ENCODE assay signal across 8 mouse cellular contexts in the genomic region with DNA sequence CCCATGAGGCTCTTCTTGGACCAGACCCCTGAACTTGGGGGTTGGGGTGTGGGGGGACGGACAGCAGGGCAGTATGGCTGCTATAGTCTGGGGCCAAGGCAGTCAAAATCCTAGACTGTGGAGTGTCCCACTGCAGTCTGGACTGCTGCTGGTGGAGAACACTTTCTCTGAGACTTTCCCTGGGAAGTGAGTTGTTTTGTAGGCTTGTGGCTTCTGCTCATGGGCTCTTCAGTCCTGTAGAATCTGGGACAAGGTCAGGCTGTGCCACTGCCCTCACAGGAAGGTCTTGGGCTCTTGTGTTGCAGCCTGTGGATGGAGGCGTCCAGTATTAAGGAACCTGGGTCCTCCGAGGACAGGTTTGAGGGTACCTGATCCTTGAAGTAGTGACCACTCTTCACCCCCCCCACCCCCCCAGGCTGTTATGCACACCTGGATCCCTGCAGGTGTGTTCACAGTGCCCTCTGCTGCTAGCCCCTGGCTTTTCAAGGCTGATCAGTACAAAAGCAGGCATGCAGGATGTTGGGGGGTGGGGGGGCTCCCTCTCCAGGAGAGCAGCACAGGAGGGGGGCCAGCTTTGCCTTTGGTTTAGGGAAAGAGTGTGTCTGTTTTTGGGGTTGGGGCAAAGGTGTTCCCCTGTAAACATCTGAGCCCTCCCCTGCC. TPM values are rescaled to one million over a fixed set of nuclear protein-coding genes. Genes with fewer than 3 reads are reported as not detected.
DNase-seq lines count a peak whose midpoint lies in the region; ATAC-seq and TF ChIP-seq lines count a peak whose summit lies in the region.

No protein-coding gene starts in this region.

- no peak for ATAC-seq in hindbrain, embryonic 11.5 days (ENCODE audit: low FRiP score)

- intact Hi-C loops in gastrocnemius, adult 2 months (cut with DNase I): loop anchor here (5.0 kb wide), 2 partner anchors 50 to 100 kb away; partner anchors contain the start of gene Baiap2l1

- H3K9me3 ChIP-seq in ES-Bruce4 (replicated peaks; ENCODE audit: control insufficient read depth, insufficient read depth, low read length, poor library complexity, severe bottlenecking): no peaks in the 10 kb centered on the region
- no peaks in the 10 kb centered on the region for H3K9me3 ChIP-seq in hindbrain, embryonic 11.5 days (ENCODE audit: control insufficient read depth, low read length)

- peak overlapping the region; percentile 76 for H3K4me2 ChIP-seq in hindbrain, embryonic 11.5 days (replicated peaks; ENCODE audit: low read depth, low read length)

- no peaks in the 10 kb centered on the region for H3K27me3 ChIP-seq in ES-Bruce4 (ENCODE audit: control insufficient read depth, insufficient read depth, low read length, poor library complexity, severe bottlenecking)
- no peaks in the 10 kb centered on the region for H3K27me3 ChIP-seq in hindbrain, embryonic 11.5 days (ENCODE audit: control insufficient read depth, insufficient read depth, low read length)

- H3K36me3 ChIP-seq in ES-Bruce4 (ENCODE audit: control insufficient read depth, insufficient read depth, low read length, poor library complexity, severe bottlenecking): no peaks in the 10 kb centered on the region
- no peaks in the 10 kb centered on the region for H3K36me3 ChIP-seq in hindbrain, embryonic 11.5 days (ENCODE audit: control insufficient read depth, insufficient read depth, low read length)

- H3K9ac ChIP-seq in ES-Bruce4 (ENCODE audit: low read depth, poor library complexity, severe bottlenecking): no peak overlapping the region
- H3K9ac ChIP-seq in hindbrain, embryonic 11.5 days (ENCODE audit: low read depth, low read length): peak overlapping the region; percentile 89

- no peak for DNase-seq in gastrocnemius, adult 2 months
- no peak for DNase-seq in gastrocnemius, postnatal 10 days
- DNase-seq in hindbrain, embryonic 11.5 days (ENCODE audit: low spot score): peak; percentile 9
- peak; percentile 41 for DNase-seq in lung, postnatal 36 days
- DNase-seq in MN1 (ENCODE audit: low spot score): no peak
- DNase-seq in layer of hippocampus, postnatal 25 days (ENCODE audit: extremely low spot score in 1 of 2, low spot score in 1 of 2): no peak
- DNase-seq in retina, embryonic 14.5 days (ENCODE audit: low spot score): no peak

- H3K4me3 ChIP-seq in gastrocnemius, adult 2 months: peak overlapping the region; percentile 87
- no peak overlapping the region for H3K4me3 ChIP-seq in ES-Bruce4 (ENCODE audit: low read depth, low read length)
- H3K4me3 ChIP-seq in hindbrain, embryonic 11.5 days (ENCODE audit: low read depth, low read length): peak overlapping the region; percentile 98

- TF ChIP-seq CTCF in gastrocnemius, adult 2 months (IDR thresholded peaks at IDR 0.05): peak; percentile 10; the same call in 1 of the 2 replicates
- peak; percentile 43 for TF ChIP-seq CTCF in ES-Bruce4 (IDR thresholded peaks at IDR 0.05; ENCODE audit: low read depth, low read length)

- no peak for TF ChIP-seq EP300 in ES-Bruce4 (IDR thresholded peaks at IDR 0.05; ENCODE audit: insufficient read depth, low read depth, low read length)

- 56% methylated on average over 3 of the region's 3 CpGs for WGBS in hindbrain, embryonic 11.5 days

- H3K4me1 ChIP-seq in ES-Bruce4 (ENCODE audit: control insufficient read depth, insufficient read depth, low read length): peaks cover 13% of the 10 kb centered on the region
- peaks cover 16% of the 10 kb centered on the region for H3K4me1 ChIP-seq in hindbrain, embryonic 11.5 days (replicated peaks; ENCODE audit: control insufficient read depth, insufficient read depth, low read length)

- no peak for TF ChIP-seq POLR2A in ES-Bruce4 (IDR thresholded peaks at IDR 0.05; ENCODE audit: insufficient read depth, low read length)

- H3K27ac ChIP-seq in gastrocnemius, adult 2 months: peak overlapping the region; percentile 93
- H3K27ac ChIP-seq in ES-Bruce4 (ENCODE audit: insufficient read depth, low read length): no peak overlapping the region
- H3K27ac ChIP-seq in hindbrain, embryonic 11.5 days (ENCODE audit: low read depth, low read length): no peak overlapping the region

RNA-seq across cellular contexts. Expression of gene Bri3, which starts 13.3 kb away (rescaled TPM):
- total RNA-seq in gastrocnemius, adult 2 months (2021): 10 to 100 TPM; 36.4 to 45.7 TPM
- total RNA-seq in gastrocnemius, postnatal 10 days (2021): 10 to 100 TPM; 44.2 to 48.4 TPM
- polyA plus RNA-seq in ES-Bruce4 (2011; ENCODE audit: insufficient read depth, insufficient read length, low read depth, missing spikeins): 77.9 and 82.6 TPM in 2 replicates
- 125 and 126 TPM in 2 replicates for polyA plus RNA-seq in hindbrain, embryonic 11.5 days (2014; fragmentation: Nextera tagmentation; extraction: Ambion mirVana)
- 10 to 100 TPM; 69.3 to 70.2 TPM for total RNA-seq in layer of hippocampus, postnatal 25 days (2021)

RNA-seq across cellular contexts. Expression of gene Tecpr1, which starts 34.2 kb away (rescaled TPM):
- 10 to 100 TPM; 15.4 to 19.1 TPM for total RNA-seq in gastrocnemius, adult 2 months (2021)
- 10 to 100 TPM; 17.8 to 21.3 TPM for total RNA-seq in gastrocnemius, postnatal 10 days (2021)
- 10.7 and 11.6 TPM in 2 replicates for polyA plus RNA-seq in ES-Bruce4 (2011; ENCODE audit: insufficient read depth, insufficient read length, low read depth, missing spikeins)
- polyA plus RNA-seq in hindbrain, embryonic 11.5 days (2014; fragmentation: Nextera tagmentation; extraction: Ambion mirVana): 13.3 and 16.6 TPM in 2 replicates
- total RNA-seq in layer of hippocampus, postnatal 25 days (2021): 100 to 1,000 TPM in 1 of 2 experiments, 10 to 100 TPM in 1; 92.5 to 109 TPM

Comparison
In these comparisons a context has a peak if more than half of its experiments do, and no peak if none do; other contexts are left out.
1. DNase-seq: peak in hindbrain, embryonic 11.5 days (single experiment) and lung, postnatal 36 days (single experiment); none in gastrocnemius, adult 2 months (single experiment), gastrocnemius, postnatal 10 days (single experiment), MN1 (single experiment), layer of hippocampus, postnatal 25 days (0 of 2) and retina, embryonic 14.5 days (single experiment).
2. RNA of gene Tecpr1, which starts 34.2 kb away (total RNA-seq): 92.5 to 109 TPM in layer of hippocampus, postnatal 25 days; 17.8 to 21.3 TPM in gastrocnemius, postnatal 10 days and 15.4 to 19.1 TPM in gastrocnemius, adult 2 months; every median in the first group is over 4 times any median in the second.